Comparison of ENCODE assay signal across 8 mouse cellular contexts in the genomic region with DNA sequence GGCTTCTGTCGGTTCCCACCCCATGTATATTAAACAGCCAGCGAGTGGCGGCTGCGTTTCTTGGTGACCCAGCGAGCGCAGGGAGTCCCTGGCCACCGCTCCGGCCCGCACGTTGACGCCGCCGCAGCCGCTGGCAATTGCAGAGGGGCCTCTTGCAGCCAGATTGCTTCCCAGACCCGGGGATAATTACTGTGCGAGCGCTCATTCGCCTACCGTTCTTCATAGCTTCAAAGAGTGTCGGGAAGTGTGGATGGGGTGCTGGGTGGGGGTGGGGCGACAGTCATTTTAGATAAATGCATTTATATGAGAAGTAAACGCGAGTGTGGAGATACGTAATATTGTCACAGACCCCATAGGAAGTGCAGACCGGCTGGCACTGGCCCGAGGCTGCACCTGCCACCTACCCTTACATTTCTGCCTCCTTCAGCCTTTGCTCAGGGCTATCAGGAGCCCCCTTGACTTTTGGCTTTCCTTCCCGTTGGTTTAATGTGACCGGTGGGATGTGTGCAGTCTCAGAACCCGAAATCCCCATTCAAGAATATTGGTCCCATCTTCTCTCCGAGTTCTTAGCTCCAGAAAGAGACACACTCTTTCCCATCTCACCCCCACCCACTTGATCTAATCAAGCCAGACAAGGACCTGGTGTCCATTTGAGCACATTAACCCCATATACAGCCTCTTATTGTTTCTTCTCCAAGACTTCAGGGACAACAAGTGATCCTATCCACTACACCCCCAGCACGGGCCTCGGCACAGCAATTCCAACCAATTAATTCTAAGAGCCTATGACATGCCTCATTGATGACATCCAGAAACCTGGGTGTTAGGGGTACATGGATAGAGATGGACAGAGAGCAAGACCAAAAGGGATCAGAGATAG. TPM values are rescaled to one million over a fixed set of nuclear protein-coding genes. Genes with fewer than 3 reads are reported as not detected.
A peak's percentile ranks its signal among the peaks of the same experiment; 100 is the strongest.
DNase-seq lines count a peak whose midpoint lies in the region; ATAC-seq and TF ChIP-seq lines count a peak whose summit lies in the region.

No protein-coding gene starts in this region.

- TF ChIP-seq CTCF in kidney, adult 2 months (conservative IDR thresholded peaks at IDR 0.05; ENCODE audit: insufficient read depth, insufficient read length, low read depth, low read length): no peak

- peaks cover 4% of the 10 kb centered on the region for H3K9me3 ChIP-seq in kidney, embryonic 14.5 days (ENCODE audit: control insufficient read depth, low read length)
- H3K9me3 ChIP-seq in embryonic facial prominence, embryonic 13.5 days: no peaks in the 10 kb centered on the region
- no peaks in the 10 kb centered on the region; the same call in 1 of the 2 replicates for H3K9me3 ChIP-seq in intestine, embryonic 14.5 days (ENCODE audit: control insufficient read depth, low read length)
- H3K9me3 ChIP-seq in neural tube, embryonic 11.5 days (ENCODE audit: control insufficient read depth, low read length): no peaks in the 10 kb centered on the region

- ATAC-seq in kidney, embryonic 14.5 days (ENCODE audit: low FRiP score, low TSS enrichment): no peak
- no peak for ATAC-seq in embryonic facial prominence, embryonic 13.5 days (ENCODE audit: insufficient number of reproducible peaks, insufficient read depth, low FRiP score, low TSS enrichment, low read depth)
- ATAC-seq in intestine, embryonic 14.5 days (replicated peaks; ENCODE audit: low FRiP score, low TSS enrichment, low read depth): no peak
- ATAC-seq in neural tube, embryonic 11.5 days (ENCODE audit: insufficient read depth, low FRiP score, low TSS enrichment): no peak
- no peak for ATAC-seq in granulocyte monocyte progenitor cell, adult 5-6 weeks (replicated peaks; ENCODE audit: poor library complexity, severe bottlenecking)

- TF ChIP-seq POLR2A in kidney, adult 2 months (IDR thresholded peaks at IDR 0.05; ENCODE audit: low read depth, low read length): no peak

- no peak overlapping the region for H3K9ac ChIP-seq in kidney, embryonic 14.5 days (ENCODE audit: low read depth, low read length)
- H3K9ac ChIP-seq in embryonic facial prominence, embryonic 13.5 days: no peak overlapping the region
- no peak overlapping the region for H3K9ac ChIP-seq in intestine, embryonic 14.5 days (ENCODE audit: low read length)
- H3K9ac ChIP-seq in neural tube, embryonic 11.5 days (ENCODE audit: low read length): peak overlapping the region; percentile 6; the same call in 1 of the 2 replicates

- peak overlapping the region; percentile 10; the same call in 1 of the 2 replicates for H3K4me3 ChIP-seq in kidney, embryonic 14.5 days (ENCODE audit: low read length)
- H3K4me3 ChIP-seq in kidney, adult 2 months (ENCODE audit: insufficient read depth, low read depth, low read length): no peak overlapping the region
- H3K4me3 ChIP-seq in embryonic facial prominence, embryonic 13.5 days: peak overlapping the region; percentile 29
- H3K4me3 ChIP-seq in intestine, embryonic 14.5 days (ENCODE audit: low read depth, low read length): peak overlapping the region; percentile 3; the same call in 1 of the 2 replicates
- peak overlapping the region; percentile 16; the same call in 1 of the 2 replicates for H3K4me3 ChIP-seq in neural tube, embryonic 11.5 days (ENCODE audit: low read depth, low read length)

- no peak overlapping the region for H3K27ac ChIP-seq in kidney, embryonic 14.5 days (ENCODE audit: low read depth, low read length)
- H3K27ac ChIP-seq in kidney, adult 2 months (ENCODE audit: insufficient read depth, low read depth, low read length): no peak overlapping the region
- no peak overlapping the region for H3K27ac ChIP-seq in embryonic facial prominence, embryonic 13.5 days
- H3K27ac ChIP-seq in intestine, embryonic 14.5 days (ENCODE audit: low read depth): no peak overlapping the region
- no peak overlapping the region for H3K27ac ChIP-seq in neural tube, embryonic 11.5 days (ENCODE audit: low read depth, low read length)

- no peaks in the 10 kb centered on the region for H3K36me3 ChIP-seq in kidney, embryonic 14.5 days (ENCODE audit: control insufficient read depth, insufficient read depth, low read length)
- no peaks in the 10 kb centered on the region for H3K36me3 ChIP-seq in kidney, adult 2 months (ENCODE audit: control insufficient read depth, insufficient read depth, low read length)
- H3K36me3 ChIP-seq in embryonic facial prominence, embryonic 13.5 days: no peaks in the 10 kb centered on the region
- H3K36me3 ChIP-seq in intestine, embryonic 14.5 days (ENCODE audit: control insufficient read depth, insufficient read depth, low read length): no peaks in the 10 kb centered on the region
- no peaks in the 10 kb centered on the region for H3K36me3 ChIP-seq in neural tube, embryonic 11.5 days (ENCODE audit: control insufficient read depth, insufficient read depth, low read length)

- peak overlapping the region; percentile 24 for H3K4me2 ChIP-seq in kidney, embryonic 14.5 days (replicated peaks; ENCODE audit: low read depth, low read length)
- H3K4me2 ChIP-seq in embryonic facial prominence, embryonic 13.5 days: peak overlapping the region; percentile 53
- peak overlapping the region; percentile 36 for H3K4me2 ChIP-seq in intestine, embryonic 14.5 days (ENCODE audit: low read length)
- peak overlapping the region; percentile 42 for H3K4me2 ChIP-seq in neural tube, embryonic 11.5 days (ENCODE audit: low read depth)

- WGBS in kidney, embryonic 14.5 days: 2% methylated on average over 32 of the region's 32 CpGs
- 41% methylated on average over 32 of the region's 32 CpGs for WGBS in kidney, adult 2 months
- 2% methylated on average over 32 of the region's 32 CpGs for WGBS in embryonic facial prominence, embryonic 13.5 days
- WGBS in intestine, embryonic 14.5 days: 3% methylated on average over 32 of the region's 32 CpGs
- WGBS in neural tube, embryonic 11.5 days: 1% methylated on average over 32 of the region's 32 CpGs

- H3K27me3 ChIP-seq in kidney, embryonic 14.5 days (ENCODE audit: control insufficient read depth, insufficient read depth, low read length): peaks cover 65% of the 10 kb centered on the region
- H3K27me3 ChIP-seq in kidney, adult 2 months (replicated peaks; ENCODE audit: control insufficient read depth, insufficient read depth, low read length): no peaks in the 10 kb centered on the region
- peaks cover 88% of the 10 kb centered on the region for H3K27me3 ChIP-seq in embryonic facial prominence, embryonic 13.5 days
- peaks cover 81% of the 10 kb centered on the region for H3K27me3 ChIP-seq in intestine, embryonic 14.5 days (replicated peaks; ENCODE audit: control insufficient read depth, insufficient read depth, low read length)
- H3K27me3 ChIP-seq in neural tube, embryonic 11.5 days (ENCODE audit: control insufficient read depth, insufficient read depth, low read length): peaks cover 68% of the 10 kb centered on the region

- DNase-seq in kidney, adult 2 months: no peak
- peak; percentile 73 for DNase-seq in intestine, embryonic 14.5 days (ENCODE audit: low spot score)
- DNase-seq in neural tube, embryonic 11.5 days (ENCODE audit: low spot score): peak; percentile 71
- DNase-seq in spleen, adult 18-20 months: no peak
- no peak for DNase-seq in cerebellum, adult 9-10 months

- peaks cover 27% of the 10 kb centered on the region for H3K4me1 ChIP-seq in kidney, embryonic 14.5 days (ENCODE audit: control insufficient read depth, insufficient read depth, low read length)
- H3K4me1 ChIP-seq in kidney, adult 2 months (ENCODE audit: control insufficient read depth, insufficient read depth, low read length): peaks cover 10% of the 10 kb centered on the region
- peaks cover 58% of the 10 kb centered on the region for H3K4me1 ChIP-seq in embryonic facial prominence, embryonic 13.5 days
- peaks cover 7% of the 10 kb centered on the region; the same call in 1 of the 2 replicates for H3K4me1 ChIP-seq in intestine, embryonic 14.5 days (replicated peaks; ENCODE audit: control insufficient read depth, insufficient read depth, low read length)
- peaks cover 26% of the 10 kb centered on the region for H3K4me1 ChIP-seq in neural tube, embryonic 11.5 days (ENCODE audit: control insufficient read depth, insufficient read depth, low read length)

RNA-seq across cellular contexts. Expression of gene Esrrg, which starts 3.0 kb away (rescaled TPM):
- polyA plus RNA-seq in kidney, embryonic 14.5 days (2014; fragmentation: Nextera tagmentation; extraction: Ambion mirVana): 13.8 and 21.5 TPM in 2 replicates
- polyA plus RNA-seq in kidney, adult 2 months (2012; rRNA removed): 19.5 and 24.2 TPM in 2 replicates
- polyA plus RNA-seq in embryonic facial prominence, embryonic 13.5 days (2015; fragmentation: Nextera tagmentation; extraction: Ambion mirVana): 1.00 and 2.0 TPM in 2 replicates
- polyA plus RNA-seq in intestine, embryonic 14.5 days (2014; fragmentation: Nextera tagmentation; extraction: Ambion mirVana): 6.9 and 8.6 TPM in 2 replicates
- 12.5 and 12.7 TPM in 2 replicates for polyA plus RNA-seq in neural tube, embryonic 11.5 days (2014; fragmentation: Nextera tagmentation; extraction: Ambion mirVana)
- total RNA-seq in granulocyte monocyte progenitor cell, adult 5-6 weeks (2014; fragmentation: Nextera tagmentation): not detected in 2 replicates
- not detected in 2 replicates for total RNA-seq in granulocyte monocyte progenitor cell, adult 5-6 weeks (2017)

Comparison
In these comparisons a context has a peak if more than half of its experiments do, and no peak if none do; other contexts are left out.
1. DNase-seq: peak in intestine, embryonic 14.5 days (single experiment) and neural tube, embryonic 11.5 days (single experiment); none in kidney, adult 2 months (single experiment), spleen, adult 18-20 months (0 of 2) and cerebellum, adult 9-10 months (single experiment).
2. Peak in every context shown above with its lines, with median percentiles within 50 percentile points of each other: H3K4me2 ChIP-seq.